Mouse (Mus musculus) heart, adult 2 months (tissue): ENCODE measurements around the gene Epb41l4b. TPM values are rescaled to one million over a fixed set of nuclear protein-coding genes. Genes with fewer than 3 reads are reported as not detected.

ENCODE experiments used
- DNase-seq, 2 experiments: peaks; one replicate each; pipeline ENCODE4 v3.0.0; 2021
- H3K27ac ChIP-seq: fragments of 200-600 bp; 2 replicates; pipeline ENCODE4 v1.8.1; 2022
- H3K27me3 ChIP-seq: fragments of 200-500 bp; 2 replicates; pipeline ENCODE4 v1.6.1; 2012; ENCODE audit warnings: mild to moderate bottlenecking, low read length, inconsistent platforms, mixed read lengths; ENCODE audit not compliant: control insufficient read depth, insufficient read depth
- H3K36me3 ChIP-seq: fragments of 200-500 bp; 2 replicates; pipeline ENCODE4 v1.6.1; 2012; ENCODE audit warnings: low read length, inconsistent platforms; ENCODE audit not compliant: control insufficient read depth, insufficient read depth
- H3K4me1 ChIP-seq: fragments of 200-500 bp; 2 replicates; pipeline ENCODE4 v1.6.1; 2011; ENCODE audit warnings: low read length; ENCODE audit not compliant: control insufficient read depth, insufficient read depth
- H3K4me3 ChIP-seq: fragments of 200-600 bp; 2 replicates; pipeline ENCODE4 v1.8.1; 2022
- H3K79me2 ChIP-seq: fragments of 200-500 bp; replicated peaks from 2 replicates; pipeline ENCODE4 v1.6.1; 2012; ENCODE audit warnings: mild to moderate bottlenecking, inconsistent platforms, low read length, moderate library complexity, mixed read lengths; ENCODE audit not compliant: control insufficient read depth, insufficient read depth
- H3K9ac ChIP-seq: fragments of 200-500 bp; 2 replicates; pipeline ENCODE4 v1.6.1; 2012; ENCODE audit warnings: low read depth, mild to moderate bottlenecking, control low read depth, inconsistent platforms, low read length, mixed read lengths
- CTCF ChIP-seq: fragments of 200-600 bp; IDR thresholded peaks from 2 replicates; pipeline ENCODE4 v1.8.1; 2022; ENCODE audit warnings: antibody characterized with exemption, mild to moderate bottlenecking, moderate library complexity
- EP300 ChIP-seq: fragments of 200-500 bp; IDR thresholded peaks from 2 replicates; pipeline ENCODE4 v1.6.1; 2011; ENCODE audit warnings: low read depth, low read length, control low read depth; ENCODE audit not compliant: insufficient read depth
- POLR2A ChIP-seq: fragments of 200-500 bp; IDR thresholded peaks from 2 replicates; pipeline ENCODE4 v1.6.1; 2011; ENCODE audit warnings: mild to moderate bottlenecking, low read depth, low read length, control low read depth; ENCODE audit not compliant: insufficient read depth
- WGBS: fragments of 180-500 bp; shearing (Covaris S2); methylation state at CpG from one replicate; pipeline ENCODE4 v1.1.7; 2018; 5-methylcytosine and 5-hydroxymethylcytosine counted together
- intact Hi-C: fragments of 180-260 bp; cut with DNase I; formaldehyde crosslinking; loops from one replicate; pipeline ENCODE4 v1.15.1; 2025
- polyA plus RNA-seq: library from polyadenylated mRNA; depleted of rRNA; stranded (reverse); fragments of >200 nt; gene quantifications from 2 replicates; pipeline ENCODE4 v1.2.3, GENCODE M21; 2012
- total RNA-seq, 2 experiments: library from RNA; stranded (reverse); gene quantifications; 2 replicates each; pipeline ENCODE4 v1.2.3; 2021

Epb41l4b gene
- total and polyA plus RNA-seq, 3 experiments = 1.9 to 3.0 (median 2.6) TPM

DNA sequence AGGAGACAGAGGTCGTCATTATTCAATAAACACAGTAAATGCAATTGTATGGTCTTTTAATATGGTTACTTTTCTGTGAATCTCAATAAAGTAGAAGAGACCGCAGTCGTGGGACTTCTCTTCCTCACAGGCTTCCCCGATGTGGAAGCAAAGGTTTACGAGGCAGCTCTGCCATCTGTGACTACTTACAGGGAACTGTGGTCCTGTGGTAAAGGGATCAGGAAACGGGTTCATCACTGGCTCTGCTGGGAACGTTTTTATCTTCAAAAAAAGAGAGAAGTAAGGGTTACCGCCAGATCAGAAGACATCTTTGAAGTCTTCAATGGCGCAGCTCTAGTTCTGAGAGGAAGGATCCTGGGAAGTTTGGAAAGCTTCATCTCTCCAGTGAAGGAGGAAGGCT is 135.5 kb downstream of the Epb41l4b start:
- H3K9ac ChIP-seq = no peak overlapping the region
- H3K36me3 ChIP-seq = no peaks in the 10 kb centered on the region
- TF ChIP-seq EP300 = no peak
- no peak for TF ChIP-seq CTCF
- TF ChIP-seq POLR2A = no peak
- no peaks in the 10 kb centered on the region for H3K79me2 ChIP-seq
- no peak for DNase-seq
- no peaks in the 10 kb centered on the region for H3K4me1 ChIP-seq
- H3K27me3 ChIP-seq = no peaks in the 10 kb centered on the region
- no peak overlapping the region for H3K4me3 ChIP-seq
- H3K27ac ChIP-seq = no peak overlapping the region
- 76% methylated on average over 9 of the region's 9 CpGs for WGBS
- intact Hi-C loops = no loop called here

GRCm38 (mm10) chr4:57005011-57005410 is 138.2 kb downstream of the Epb41l4b start:
- Histone ChIP-seq H3K27ac (no peak overlapping the region), H3K79me2 (no peaks in the 10 kb centered on the region), H3K36me3 (no peaks in the 10 kb centered on the region), H3K4me3 (no peak overlapping the region), H3K27me3 (no peaks in the 10 kb centered on the region), H3K9ac (no peak overlapping the region), H3K4me1 (no peaks in the 10 kb centered on the region)
- DNase-seq = no peak
- 64% methylated on average over 8 of the region's 8 CpGs for WGBS
- TF ChIP-seq EP300 (no peak), CTCF (no peak), POLR2A (no peak)
- intact Hi-C loops = no loop called here

GRCm38 (mm10) chr4:57003886-57004285 is 139.4 kb downstream of the Epb41l4b start:
- Histone ChIP-seq H3K4me3 (no peak overlapping the region), H3K9ac (no peak overlapping the region), H3K79me2 (no peaks in the 10 kb centered on the region), H3K27me3 (no peaks in the 10 kb centered on the region), H3K4me1 (no peaks in the 10 kb centered on the region), H3K27ac (no peak overlapping the region), H3K36me3 (no peaks in the 10 kb centered on the region)
- WGBS = 86% methylated on average over 8 of the region's 8 CpGs
- DNase-seq = no peak
- no peak for TF ChIP-seq EP300
- intact Hi-C loops = no loop called here

DNA sequence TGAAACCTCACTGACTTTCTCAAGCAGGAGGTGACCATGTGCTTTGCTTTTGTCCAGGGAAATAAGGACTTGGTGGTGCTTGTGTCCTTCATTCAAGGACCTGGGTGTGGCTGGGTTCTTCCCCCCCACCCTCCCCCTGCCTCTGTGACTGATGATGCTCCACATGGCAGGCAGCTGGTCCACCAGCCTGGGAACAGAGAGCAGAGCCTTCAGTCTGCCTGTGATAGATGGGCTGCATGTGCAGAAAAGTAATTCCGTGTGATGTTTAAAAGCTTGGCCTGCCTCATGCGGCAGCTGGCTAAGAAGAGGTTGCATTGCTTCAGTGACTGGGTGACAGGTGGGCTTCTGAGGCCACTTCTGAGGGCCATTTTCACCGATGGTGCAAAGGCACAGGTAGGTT is 140.5 kb downstream of the Epb41l4b start:
- Histone ChIP-seq H3K36me3 (no peaks in the 10 kb centered on the region), H3K27ac (no peak overlapping the region), H3K27me3 (no peaks in the 10 kb centered on the region), H3K4me1 (no peaks in the 10 kb centered on the region), H3K4me3 (no peak overlapping the region), H3K9ac (no peak overlapping the region), H3K79me2 (no peaks in the 10 kb centered on the region)
- no peak for DNase-seq
- TF ChIP-seq CTCF (no peak), POLR2A (no peak), EP300 (no peak)
- intact Hi-C loops = no loop called here
- 84% methylated on average over 3 of the region's 3 CpGs for WGBS

GRCm38 (mm10) chr4:57001437-57001836 is 141.8 kb downstream of the Epb41l4b start:
- 94% methylated on average over 2 of the region's 2 CpGs for WGBS

GRCm38 (mm10) chr4:56993331-56993730 is 149.9 kb downstream of the Epb41l4b start:
- Histone ChIP-seq H3K9ac (no peak overlapping the region), H3K4me1 (no peaks in the 10 kb centered on the region), H3K79me2 (no peaks in the 10 kb centered on the region), H3K4me3 (no peak overlapping the region), H3K36me3 (no peaks in the 10 kb centered on the region), H3K27ac (no peak overlapping the region), H3K27me3 (peaks cover 10% of the 10 kb centered on the region)
- TF ChIP-seq POLR2A (no peak), EP300 (no peak), CTCF (no peak)
- intact Hi-C loops = no loop called here
- no peak for DNase-seq
- WGBS = 54% methylated on average over 7 of the region's 7 CpGs

More at GRCm38 (mm10) chr4:57001437-57001836, 141.8 kb downstream of the Epb41l4b start:
- no peak overlapping the region for H3K4me3 ChIP-seq
- no peaks in the 10 kb centered on the region for H3K27me3 ChIP-seq
- H3K4me1 ChIP-seq = no peaks in the 10 kb centered on the region
- H3K27ac ChIP-seq = no peak overlapping the region
- no peak overlapping the region for H3K9ac ChIP-seq
- no peak for TF ChIP-seq CTCF
- TF ChIP-seq POLR2A = no peak
- TF ChIP-seq EP300 = no peak
- intact Hi-C loops = no loop called here
- H3K36me3 ChIP-seq = no peaks in the 10 kb centered on the region
- H3K79me2 ChIP-seq = no peaks in the 10 kb centered on the region
- no peak for DNase-seq

GRCm38 (mm10) chr4:56991951-56992350 is 151.3 kb downstream of the Epb41l4b start:
- DNase-seq = no peak
- WGBS = 72% methylated on average over 2 of the region's 2 CpGs
- Histone ChIP-seq H3K4me1 (no peaks in the 10 kb centered on the region), H3K27me3 (peaks cover 10% of the 10 kb centered on the region), H3K4me3 (no peak overlapping the region), H3K9ac (no peak overlapping the region), H3K27ac (no peak overlapping the region), H3K79me2 (no peaks in the 10 kb centered on the region), H3K36me3 (no peaks in the 10 kb centered on the region)
- intact Hi-C loops = no loop called here
- TF ChIP-seq CTCF (no peak), POLR2A (no peak), EP300 (no peak)
